Mouse (Mus musculus) ES-E14 (cell line): ENCODE data around the gene 6430571L13Rik. TPM values are rescaled to one million over a fixed set of nuclear protein-coding genes. Genes with fewer than 3 reads are reported as not detected.

Experiments
- DNase-seq: peaks from one replicate; pipeline ENCODE4 v3.0.0-alpha.2; 2013; ENCODE audit warnings: low read depth, low spot score
- H3K27ac ChIP-seq: 2 replicates; pipeline ENCODE4 v1.5.1; 2012; ENCODE audit warnings: low read depth, mild to moderate bottlenecking, low read length, moderate library complexity, mixed read lengths; ENCODE audit not compliant: poor library complexity, insufficient read depth, severe bottlenecking
- H3K36me3 ChIP-seq: 2 replicates; pipeline ENCODE4 v1.6.1; 2012; ENCODE audit warnings: mild to moderate bottlenecking, low read length, moderate library complexity, mixed read lengths; ENCODE audit not compliant: control insufficient read depth, poor library complexity, insufficient read depth, severe bottlenecking
- H3K4me1 ChIP-seq, 2 experiments: fragments of 150-350 bp in 1 of 2; sonication (generic) in 1 of 2; 2 replicates each; pipeline ENCODE4 v1.6.1; 2012; ENCODE audit warnings: low read length in 2 of 2, mild to moderate bottlenecking in 1 of 2, mixed read lengths in 1 of 2; ENCODE audit not compliant: control insufficient read depth in 2 of 2, insufficient read depth in 2 of 2, poor library complexity in 1 of 2
- H3K4me3 ChIP-seq, 2 experiments: fragments of 150-350 bp in 1 of 2; sonication (generic) in 1 of 2; 2 replicates each; pipeline ENCODE4 v1.5.1; 2012; ENCODE audit warnings: low read length in 2 of 2, low read depth in 1 of 2, mild to moderate bottlenecking in 1 of 2, mixed read lengths in 1 of 2; ENCODE audit not compliant: insufficient read depth in 1 of 2, poor library complexity in 1 of 2, severe bottlenecking in 1 of 2
- H3K9ac ChIP-seq: 2 replicates; pipeline ENCODE4 v1.6.1; 2012; ENCODE audit warnings: low read depth, mild to moderate bottlenecking, low read length, mixed read lengths; ENCODE audit not compliant: poor library complexity, insufficient read depth, severe bottlenecking
- H3K9me3 ChIP-seq: fragments of 150-350 bp; sonication (generic); 2 replicates; pipeline ENCODE4 v1.6.1; 2012; ENCODE audit warnings: low read depth, mild to moderate bottlenecking, low read length; ENCODE audit not compliant: control insufficient read depth, insufficient read depth
- CHD2 ChIP-seq: IDR thresholded peaks from 2 replicates; pipeline ENCODE4 v1.6.1; 2014; ENCODE audit warnings: mild to moderate bottlenecking, low read depth, low read length, inconsistent platforms
- HCFC1 ChIP-seq: IDR thresholded peaks from 2 replicates; pipeline ENCODE4 v1.6.1; 2012; ENCODE audit warnings: low read length, inconsistent platforms, borderline replicate concordance; ENCODE audit not compliant: insufficient read depth
- MAFK ChIP-seq: IDR thresholded peaks from 2 replicates; pipeline ENCODE4 v1.6.1; 2014; ENCODE audit warnings: mild to moderate bottlenecking, low read depth, low read length, inconsistent platforms; ENCODE audit not compliant: insufficient read depth
- ZC3H11A ChIP-seq: IDR thresholded peaks from 2 replicates; pipeline ENCODE4 v1.6.1; 2012; ENCODE audit warnings: low read depth, mild to moderate bottlenecking, inconsistent platforms, low read length, borderline replicate concordance
- ZNF384 ChIP-seq: IDR thresholded peaks from 2 replicates; pipeline ENCODE4 v1.6.1; 2012; ENCODE audit warnings: low read depth, low read length, inconsistent platforms
- in situ Hi-C, 2 experiments: fragments of 600-800 bp; cut with MboI; formaldehyde crosslinking; loops; one replicate each; pipeline ENCODE4 v1.15.1; 2025; ENCODE audit warnings: low sequenced_read_pairs in 2 of 2, inconsistent platforms in 1 of 2; ENCODE audit not compliant: unreplicated experiment in 2 of 2
- total RNA-seq: library from RNA; depleted of rRNA; stranded (reverse); fragments of 300-350 nt; gene quantifications from 2 replicates; pipeline ENCODE4 v1.2.3, GENCODE M21; 2012

Gene 6430571L13Rik
- total RNA-seq, 1 experiment, result 0.45 TPM

DNA sequence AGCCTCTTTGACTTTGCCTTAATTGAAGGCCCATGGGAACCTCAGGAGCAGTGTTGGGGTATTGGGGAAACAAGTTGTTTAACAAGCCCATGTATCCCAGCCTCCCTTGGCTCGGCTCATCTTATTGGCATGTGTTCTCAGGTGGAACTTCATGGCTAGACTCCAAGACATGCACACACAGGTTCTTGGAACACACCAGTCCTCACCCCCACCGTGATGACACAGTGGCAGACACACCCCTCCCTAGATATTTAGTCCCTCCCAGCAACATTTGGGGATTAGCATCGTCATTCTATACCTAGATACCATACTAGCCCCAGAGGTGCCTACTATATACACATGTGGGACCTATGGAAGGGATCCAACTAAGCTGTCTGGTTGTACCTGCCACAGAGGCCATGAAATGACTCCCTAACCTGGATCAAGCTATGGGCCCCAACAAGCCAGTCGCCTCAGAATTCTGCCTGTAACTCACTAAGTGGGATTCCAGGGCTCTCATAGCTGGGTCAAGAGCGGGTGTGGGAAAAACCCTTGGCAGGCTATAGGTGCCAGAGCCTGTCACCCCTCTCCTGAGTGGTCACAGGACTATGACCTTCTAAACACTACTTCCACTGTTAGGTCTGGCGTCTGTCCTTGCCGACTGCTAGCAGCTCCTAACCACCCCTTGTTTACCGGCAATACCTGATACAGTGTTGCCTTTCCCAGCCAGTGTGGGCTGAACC, 42.2 kb upstream of the 6430571L13Rik start:
- Histone ChIP-seq H3K4me1 (peaks cover 0 to 19% of the 10 kb centered on the region in 2 experiments; a peak in 2 of 4 replicates), H3K4me3 (no peak overlapping the region), H3K27ac (no peak overlapping the region)

DNA sequence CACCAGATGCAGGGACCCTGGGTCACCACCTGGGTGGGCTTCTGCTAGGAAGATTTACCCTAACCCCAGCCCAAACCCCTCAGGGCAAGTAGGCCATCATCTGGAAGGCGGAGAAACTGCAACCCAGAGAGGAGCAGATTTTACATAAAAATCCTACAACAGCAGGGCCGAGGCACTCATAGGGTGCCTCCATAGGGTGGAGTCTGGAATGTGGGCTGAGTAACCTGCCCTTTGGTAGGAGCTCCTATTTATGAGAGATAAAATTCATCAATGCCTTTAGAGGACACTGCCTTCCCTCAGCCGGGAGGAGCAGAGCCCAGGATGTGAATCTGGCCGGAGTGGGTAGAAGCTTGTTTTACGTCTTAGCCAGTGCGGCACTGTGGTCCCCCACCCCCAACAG, 41.5 kb upstream of the 6430571L13Rik start:
- no peaks in the 10 kb centered on the region for H3K9me3 ChIP-seq
- peaks cover 0 to 19% of the 10 kb centered on the region in 2 experiments; a peak in 2 of 4 replicates for H3K4me1 ChIP-seq
- H3K4me3 ChIP-seq, result no peak overlapping the region
- H3K36me3 ChIP-seq, result peaks cover 7% of the 10 kb centered on the region; the same call in 1 of the 2 replicates
- no peak overlapping the region for H3K27ac ChIP-seq
- TF ChIP-seq MAFK (no peak), CHD2 (no peak), ZC3H11A (no peak), ZNF384 (no peak), HCFC1 (no peak)
- H3K9ac ChIP-seq, result no peak overlapping the region; the same call in 1 of the 2 replicates
- no peak for DNase-seq
- in situ Hi-C loops, result loop anchor here in 1 of 2 experiments (10.0 kb wide), 1 partner anchor 394 kb away; no protein-coding TSS in a partner anchor

More for the DNA sequence above, 42.2 kb upstream of the 6430571L13Rik start:
- in situ Hi-C loops, result loop anchor here in 1 of 2 experiments (10.0 kb wide), 1 partner anchor 393 kb away; no protein-coding TSS in a partner anchor
- Histone ChIP-seq H3K9me3 (no peaks in the 10 kb centered on the region), H3K9ac (no peak overlapping the region), H3K36me3 (peaks cover 7% of the 10 kb centered on the region; the same call in 1 of the 2 replicates)
- no peak for DNase-seq
- TF ChIP-seq MAFK, result no peak
- no peak for TF ChIP-seq ZNF384
- no peak for TF ChIP-seq CHD2
- no peak for TF ChIP-seq HCFC1
- no peak for TF ChIP-seq ZC3H11A

DNA sequence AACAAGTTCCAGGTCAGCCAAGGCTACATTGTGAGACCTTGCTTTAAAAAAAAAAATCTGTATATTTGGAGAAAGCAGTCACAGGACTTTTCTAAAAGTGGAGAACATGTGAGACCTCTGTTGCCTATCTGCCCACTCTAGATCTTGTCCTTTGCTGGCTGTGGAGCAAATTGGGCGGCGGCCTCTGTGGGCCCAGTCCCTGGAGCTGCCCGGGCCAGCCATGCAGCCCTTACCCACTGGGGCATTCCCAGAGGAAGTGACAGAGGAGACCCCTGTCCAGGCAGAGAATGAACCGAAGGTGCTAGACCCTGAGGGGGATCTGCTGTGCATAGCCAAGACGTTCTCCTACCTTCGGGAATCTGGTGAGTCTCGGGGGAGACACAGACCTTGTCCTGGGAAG, 40.6 kb upstream of the 6430571L13Rik start:
- no peak for DNase-seq
- Histone ChIP-seq H3K36me3 (peaks cover 7% of the 10 kb centered on the region; the same call in 1 of the 2 replicates), H3K9me3 (no peaks in the 10 kb centered on the region), H3K4me1 (peaks cover 0 to 17% of the 10 kb centered on the region in 2 experiments; a peak in 2 of 4 replicates), H3K4me3 (no peak overlapping the region), H3K9ac (no peak overlapping the region), H3K27ac (no peak overlapping the region)
- in situ Hi-C loops, result loop anchor here in 1 of 2 experiments (10.0 kb wide), 1 partner anchor 395 kb away; no protein-coding TSS in a partner anchor
- TF ChIP-seq MAFK (no peak), ZC3H11A (no peak), ZNF384 (no peak), HCFC1 (no peak), CHD2 (no peak)

DNA sequence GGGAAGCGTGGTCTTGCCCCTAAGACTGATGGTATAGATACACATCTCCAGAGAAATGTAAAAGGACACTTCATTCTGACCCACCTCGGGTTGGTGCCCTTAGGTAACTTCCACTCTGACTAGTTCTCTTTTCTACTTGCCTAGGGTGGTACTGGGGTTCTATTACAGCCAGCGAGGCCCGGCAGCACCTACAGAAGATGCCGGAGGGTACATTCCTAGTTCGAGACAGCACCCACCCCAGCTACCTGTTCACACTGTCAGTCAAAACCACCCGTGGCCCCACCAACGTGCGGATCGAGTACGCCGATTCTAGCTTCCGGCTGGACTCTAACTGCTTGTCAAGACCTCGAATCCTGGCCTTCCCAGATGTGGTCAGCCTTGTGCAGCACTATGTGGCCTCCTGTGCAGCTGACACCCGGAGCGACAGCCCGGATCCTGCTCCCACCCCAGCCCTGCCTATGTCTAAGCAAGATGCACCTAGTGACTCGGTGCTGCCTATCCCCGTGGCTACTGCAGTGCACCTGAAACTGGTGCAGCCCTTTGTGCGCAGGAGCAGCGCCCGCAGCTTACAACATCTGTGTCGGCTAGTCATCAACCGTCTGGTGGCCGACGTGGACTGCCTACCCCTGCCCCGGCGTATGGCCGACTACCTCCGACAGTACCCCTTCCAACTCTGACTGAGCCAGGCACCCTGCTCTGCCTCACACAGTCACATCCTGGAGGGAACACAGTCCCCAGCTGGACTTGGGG, 40.0 kb upstream of the 6430571L13Rik start:
- Histone ChIP-seq H3K4me3 (no peak overlapping the region), H3K4me1 (peaks cover 0 to 21% of the 10 kb centered on the region in 2 experiments; a peak in 2 of 4 replicates)
- in situ Hi-C loops, result no loop called here

More for the DNA sequence above, 40.0 kb upstream of the 6430571L13Rik start:
- Histone ChIP-seq H3K9ac (no peak overlapping the region), H3K9me3 (no peaks in the 10 kb centered on the region), H3K36me3 (peaks cover 7% of the 10 kb centered on the region; the same call in 1 of the 2 replicates), H3K27ac (no peak overlapping the region)
- no peak for DNase-seq
- TF ChIP-seq MAFK (no peak), ZNF384 (no peak), CHD2 (no peak), HCFC1 (no peak), ZC3H11A (no peak)
